Mouse (Mus musculus) forebrain, embryonic 11.5 days (tissue): ENCODE data around the gene Ccdc60. TPM values are rescaled to one million over a fixed set of nuclear protein-coding genes. Genes with fewer than 3 reads are reported as not detected.

Experiments
- ATAC-seq: fragments of 200-750 bp; cut with Nextera tagmentation; replicated peaks from 2 replicates; pipeline ENCODE4 v1.8.0; 2017; ENCODE audit warnings: moderate TSS enrichment; ENCODE audit not compliant: low FRiP score
- DNase-seq: peaks from one replicate; pipeline ENCODE4 v3.0.0-alpha.2; 2017; ENCODE audit warnings: low spot score
- H3K27ac ChIP-seq: fragments of 300-500 bp; sonication (generic); 2 replicates; pipeline ENCODE4 v1.5.1; 2014; ENCODE audit warnings: low read depth, low read length
- H3K27me3 ChIP-seq: fragments of 300-500 bp; sonication (generic); 2 replicates; pipeline ENCODE4 v1.6.1; 2014; ENCODE audit warnings: mild to moderate bottlenecking, low read length, mixed read lengths; ENCODE audit not compliant: control insufficient read depth, insufficient read depth
- H3K36me3 ChIP-seq: fragments of 300-500 bp; sonication (generic); 2 replicates; pipeline ENCODE4 v1.6.1; 2014; ENCODE audit warnings: mild to moderate bottlenecking, low read length, moderate library complexity, mixed read lengths; ENCODE audit not compliant: control insufficient read depth, insufficient read depth
- H3K4me1 ChIP-seq: fragments of 300-500 bp; sonication (generic); replicated peaks from 2 replicates; pipeline ENCODE4 v1.6.1; 2014; ENCODE audit warnings: low read length, mixed read lengths; ENCODE audit not compliant: control insufficient read depth, insufficient read depth
- H3K4me2 ChIP-seq: fragments of 300-500 bp; sonication (generic); 2 replicates; pipeline ENCODE4 v1.6.1; 2014; ENCODE audit warnings: low read depth, mild to moderate bottlenecking, low read length, moderate library complexity, mixed read lengths; ENCODE audit not compliant: severe bottlenecking
- H3K4me3 ChIP-seq: fragments of 300-500 bp; sonication (generic); 2 replicates; pipeline ENCODE4 v1.5.1; 2014; ENCODE audit warnings: low read depth, low read length
- H3K9ac ChIP-seq: fragments of 300-500 bp; sonication (generic); 2 replicates; pipeline ENCODE4 v1.6.1; 2014; ENCODE audit warnings: low read length
- H3K9me3 ChIP-seq: fragments of 300-500 bp; sonication (generic); 2 replicates; pipeline ENCODE4 v1.6.1; 2016; ENCODE audit warnings: low read length, mixed read lengths; ENCODE audit not compliant: control insufficient read depth
- WGBS: fragments of 180-500 bp; shearing (Covaris S2); extraction: QIAGEN DNeasy Blood & Tissue Kit; methylation state at CpG from one replicate; pipeline ENCODE4 v1.1.7; 2014; 5-methylcytosine and 5-hydroxymethylcytosine counted together
- polyA plus RNA-seq: library from polyadenylated mRNA; unstranded; fragments of >200 nt; fragmentation: Nextera tagmentation; extraction: Ambion mirVana; gene quantifications from 2 replicates; pipeline ENCODE4 v1.2.1, GENCODE M21; 2014

Gene Ccdc60
- polyA plus RNA-seq, 1 experiment from 2014 or later, result 0.92 TPM

DNA sequence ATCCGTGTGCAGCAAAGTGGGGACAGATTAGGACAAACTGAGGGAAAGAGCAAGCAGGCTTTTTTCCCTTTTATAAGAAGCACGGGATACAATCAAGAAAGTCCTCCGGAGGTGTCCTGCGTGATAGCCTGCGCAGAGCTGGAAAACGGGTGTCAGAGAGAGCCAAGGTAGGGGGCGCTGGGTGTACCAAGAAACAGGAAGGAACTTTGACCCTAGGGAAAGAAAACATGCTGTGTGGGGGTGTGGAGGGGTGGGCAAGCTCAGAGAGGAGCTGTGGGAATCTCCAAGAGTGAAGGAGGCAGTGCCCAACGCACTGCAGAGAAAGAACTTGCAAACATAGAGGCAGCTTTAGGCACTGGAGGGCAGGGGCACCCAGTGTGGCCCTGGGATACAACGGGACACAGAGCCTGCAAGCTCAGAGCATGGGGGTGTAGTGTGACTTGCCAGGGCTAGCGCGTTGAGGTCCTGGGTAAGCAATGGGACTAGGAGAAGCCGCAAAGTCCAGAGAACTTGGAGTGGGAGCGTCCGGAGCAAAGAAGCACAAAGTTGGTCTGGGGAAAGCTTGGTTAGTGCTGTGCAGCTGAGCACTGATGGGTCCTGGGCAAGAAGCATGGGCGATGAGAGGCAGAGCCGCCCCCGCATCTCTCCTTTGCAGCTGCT lies 206.4 kb downstream of the Ccdc60 start:
- Histone ChIP-seq H3K36me3 (no peaks in the 10 kb centered on the region), H3K9ac (no peak overlapping the region), H3K4me2 (no peak overlapping the region), H3K27ac (no peak overlapping the region), H3K27me3 (peaks cover 8% of the 10 kb centered on the region), H3K4me1 (no peaks in the 10 kb centered on the region), H3K4me3 (no peak overlapping the region), H3K9me3 (no peaks in the 10 kb centered on the region)
- no peak for ATAC-seq
- no peak for DNase-seq
- WGBS, result 34% methylated on average over 17 of the region's 17 CpGs

DNA sequence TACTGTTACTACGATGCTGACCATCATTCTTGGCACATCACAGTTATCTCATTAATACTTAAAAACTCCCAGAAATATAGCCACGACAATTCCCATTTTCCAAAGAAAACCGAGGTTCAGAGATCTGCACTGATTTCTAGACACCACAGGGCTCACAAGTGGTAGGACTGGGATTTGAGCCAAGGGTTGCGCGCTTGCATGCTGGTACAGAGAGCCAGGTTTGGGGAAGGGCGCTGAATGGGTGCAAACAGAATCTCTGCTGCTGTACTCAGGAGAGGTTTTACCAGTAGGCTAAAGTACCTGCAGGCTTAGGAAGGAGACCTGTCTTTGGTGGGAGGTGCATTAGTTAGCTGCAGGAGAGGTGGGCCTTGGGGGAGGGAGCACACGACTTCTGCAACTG lies 207.2 kb downstream of the Ccdc60 start:
- Histone ChIP-seq H3K9ac (no peak overlapping the region), H3K9me3 (no peaks in the 10 kb centered on the region), H3K27me3 (peaks cover 8% of the 10 kb centered on the region), H3K27ac (no peak overlapping the region), H3K4me2 (no peak overlapping the region), H3K4me3 (no peak overlapping the region), H3K4me1 (no peaks in the 10 kb centered on the region), H3K36me3 (no peaks in the 10 kb centered on the region)
- ATAC-seq (no peak), DNase-seq (no peak)
- 78% methylated on average over 7 of the region's 7 CpGs for WGBS

- Histone ChIP-seq H3K4me3 (no peak overlapping the region), H3K9me3 (no peaks in the 10 kb centered on the region), H3K27me3 (peaks cover 8% of the 10 kb centered on the region), H3K9ac (no peak overlapping the region), H3K27ac (no peak overlapping the region), H3K36me3 (no peaks in the 10 kb centered on the region), H3K4me1 (no peaks in the 10 kb centered on the region), H3K4me2 (no peak overlapping the region)
- no peak for DNase-seq
- 75% methylated on average over 6 of the region's 6 CpGs for WGBS
- ATAC-seq, result no peak
Measured at GRCm38 (mm10) chr5:116080736-116081135, 208.0 kb downstream of the Ccdc60 start.

Other genes starting within 250 kb of the Ccdc60 start
- not detected in 2 replicates for gene Tmem233, start 205.7 kb downstream of the Ccdc60 start, polyA plus RNA-seq
- gene Hspb8, start 133.9 kb upstream of the Ccdc60 start, polyA plus RNA-seq, result 8.0 and 9.8 TPM in 2 replicates